Mouse (Mus musculus): ENCODE measurements around the gene Cdca3.

DNA sequence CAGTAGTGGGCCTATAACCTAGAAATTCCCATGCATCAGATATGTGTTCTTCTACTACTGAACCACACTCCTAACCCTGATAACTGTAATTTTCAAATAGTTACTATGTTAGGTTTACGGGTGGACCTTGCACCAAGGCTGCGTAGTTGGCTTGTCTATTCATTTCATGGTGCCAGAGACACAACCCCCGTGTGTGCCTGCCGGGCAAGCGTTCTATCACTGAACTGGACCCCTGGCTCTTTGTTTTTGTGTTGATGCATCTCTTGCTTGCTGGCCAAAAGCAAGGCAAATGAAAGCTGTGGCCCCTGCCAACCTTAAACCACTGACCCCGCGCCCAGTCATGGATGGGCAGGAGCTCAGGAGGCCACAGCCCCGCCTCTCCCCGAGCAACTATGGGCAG is 52.5 kb downstream of the Cdca3 start:
- TF ChIP-seq CTCF (IDR thresholded peaks at IDR 0.05) (no peak), EP300 (IDR thresholded peaks at IDR 0.05) (no peak)
